Mouse (Mus musculus): Measurements from ENCODE around the gene Padi2. TPM values are rescaled to one million over a fixed set of nuclear protein-coding genes. Genes with fewer than 3 reads are reported as not detected.
A peak's percentile ranks its signal among the peaks of the same experiment; 100 is the strongest.

The Padi2 gene
- polyA plus RNA-seq, 1 experiment from 2014 or later, result 0.27 TPM

GRCm38 (mm10) chr4:140878655-140879054 is 27.5 kb upstream of the Padi2 start:
- Histone ChIP-seq H3K27ac (ENCODE audit: low read depth, low read length) (no peak overlapping the region), H3K27me3 (replicated peaks; ENCODE audit: control insufficient read depth, insufficient read depth, low read length) (no peaks in the 10 kb centered on the region), H3K9me3 (replicated peaks; ENCODE audit: control insufficient read depth, low read length) (no peaks in the 10 kb centered on the region; the same call in 1 of the 2 replicates), H3K36me3 (ENCODE audit: control insufficient read depth, insufficient read depth, low read length) (no peaks in the 10 kb centered on the region), H3K9ac (ENCODE audit: low read length) (no peak overlapping the region), H3K4me2 (ENCODE audit: low read length) (no peak overlapping the region), H3K4me3 (ENCODE audit: low read depth, low read length) (no peak overlapping the region), H3K4me1 (ENCODE audit: control insufficient read depth, insufficient read depth, low read length) (no peaks in the 10 kb centered on the region)
- WGBS, result 89% methylated on average over 9 of the region's 9 CpGs
- no peak for ATAC-seq
- DNase-seq (ENCODE audit: low spot score), result no peak

- H3K27me3 ChIP-seq (replicated peaks; ENCODE audit: control insufficient read depth, insufficient read depth, low read length), result no peaks in the 10 kb centered on the region
Measured at GRCm38 (mm10) chr4:140879116-140879515, 27.0 kb upstream of the Padi2 start.

GRCm38 (mm10) chr4:140879739-140880138 is 26.4 kb upstream of the Padi2 start:
- WGBS, result 35% methylated on average over 4 of the region's 4 CpGs

More at GRCm38 (mm10) chr4:140879116-140879515, 27.0 kb upstream of the Padi2 start:
- Histone ChIP-seq H3K4me3 (ENCODE audit: low read depth, low read length) (no peak overlapping the region), H3K27ac (ENCODE audit: low read depth, low read length) (no peak overlapping the region; the same call in 1 of the 2 replicates), H3K4me1 (ENCODE audit: control insufficient read depth, insufficient read depth, low read length) (no peaks in the 10 kb centered on the region), H3K4me2 (ENCODE audit: low read length) (no peak overlapping the region), H3K9me3 (replicated peaks; ENCODE audit: control insufficient read depth, low read length) (no peaks in the 10 kb centered on the region; the same call in 1 of the 2 replicates), H3K9ac (ENCODE audit: low read length) (no peak overlapping the region), H3K36me3 (ENCODE audit: control insufficient read depth, insufficient read depth, low read length) (no peaks in the 10 kb centered on the region)
- 90% methylated on average over 6 of the region's 6 CpGs for WGBS
- no peak for ATAC-seq
- no peak for DNase-seq (ENCODE audit: low spot score)

GRCm38 (mm10) chr4:140880207-140880606 is 25.9 kb upstream of the Padi2 start:
- no peak for DNase-seq (ENCODE audit: low spot score)
- Histone ChIP-seq H3K4me2 (ENCODE audit: low read length) (no peak overlapping the region), H3K4me3 (ENCODE audit: low read depth, low read length) (no peak overlapping the region), H3K9me3 (replicated peaks; ENCODE audit: control insufficient read depth, low read length) (no peaks in the 10 kb centered on the region), H3K27ac (ENCODE audit: low read depth, low read length) (no peak overlapping the region), H3K9ac (ENCODE audit: low read length) (no peak overlapping the region), H3K27me3 (replicated peaks; ENCODE audit: control insufficient read depth, insufficient read depth, low read length) (no peaks in the 10 kb centered on the region), H3K4me1 (ENCODE audit: control insufficient read depth, insufficient read depth, low read length) (no peaks in the 10 kb centered on the region), H3K36me3 (ENCODE audit: control insufficient read depth, insufficient read depth, low read length) (no peaks in the 10 kb centered on the region)
- ATAC-seq, result no peak
- 79% methylated on average over 3 of the region's 3 CpGs for WGBS

More at GRCm38 (mm10) chr4:140879739-140880138, 26.4 kb upstream of the Padi2 start:
- Histone ChIP-seq H3K27me3 (replicated peaks; ENCODE audit: control insufficient read depth, insufficient read depth, low read length) (no peaks in the 10 kb centered on the region), H3K4me2 (ENCODE audit: low read length) (no peak overlapping the region), H3K9ac (ENCODE audit: low read length) (no peak overlapping the region), H3K4me1 (ENCODE audit: control insufficient read depth, insufficient read depth, low read length) (no peaks in the 10 kb centered on the region), H3K9me3 (replicated peaks; ENCODE audit: control insufficient read depth, low read length) (no peaks in the 10 kb centered on the region), H3K36me3 (ENCODE audit: control insufficient read depth, insufficient read depth, low read length) (no peaks in the 10 kb centered on the region), H3K27ac (ENCODE audit: low read depth, low read length) (no peak overlapping the region), H3K4me3 (ENCODE audit: low read depth, low read length) (no peak overlapping the region)
- DNase-seq (ENCODE audit: low spot score) (peak; percentile 41), ATAC-seq (no peak)

GRCm38 (mm10) chr4:140881026-140881670 is 25.0 kb upstream of the Padi2 start:
- H3K9me3 ChIP-seq (replicated peaks; ENCODE audit: control insufficient read depth, low read length), result no peaks in the 10 kb centered on the region
- H3K27me3 ChIP-seq (replicated peaks; ENCODE audit: control insufficient read depth, insufficient read depth, low read length), result no peaks in the 10 kb centered on the region
- H3K4me1 ChIP-seq (ENCODE audit: control insufficient read depth, insufficient read depth, low read length), result no peaks in the 10 kb centered on the region
- H3K4me2 ChIP-seq (ENCODE audit: low read length), result no peak overlapping the region
- H3K27ac ChIP-seq (ENCODE audit: low read depth, low read length), result no peak overlapping the region
- no peaks in the 10 kb centered on the region for H3K36me3 ChIP-seq (ENCODE audit: control insufficient read depth, insufficient read depth, low read length)
- H3K4me3 ChIP-seq (ENCODE audit: low read depth, low read length), result no peak overlapping the region
- H3K9ac ChIP-seq (ENCODE audit: low read length), result no peak overlapping the region
- 88% methylated on average over 8 of the region's 8 CpGs for WGBS
- no peak for ATAC-seq
- DNase-seq (ENCODE audit: low spot score), result no peak

GRCm38 (mm10) chr4:140881771-140882170 is 24.4 kb upstream of the Padi2 start:
- DNase-seq (ENCODE audit: low spot score), result no peak
- no peaks in the 10 kb centered on the region for H3K36me3 ChIP-seq (ENCODE audit: control insufficient read depth, insufficient read depth, low read length)
- no peaks in the 10 kb centered on the region for H3K4me1 ChIP-seq (ENCODE audit: control insufficient read depth, insufficient read depth, low read length)
- no peaks in the 10 kb centered on the region for H3K9me3 ChIP-seq (replicated peaks; ENCODE audit: control insufficient read depth, low read length)
- H3K27ac ChIP-seq (ENCODE audit: low read depth, low read length), result no peak overlapping the region
- no peak overlapping the region for H3K4me2 ChIP-seq (ENCODE audit: low read length)
- 90% methylated on average over 13 of the region's 13 CpGs for WGBS
- no peaks in the 10 kb centered on the region for H3K27me3 ChIP-seq (replicated peaks; ENCODE audit: control insufficient read depth, insufficient read depth, low read length)
- no peak for ATAC-seq
- no peak overlapping the region for H3K4me3 ChIP-seq (ENCODE audit: low read depth, low read length)
- no peak overlapping the region for H3K9ac ChIP-seq (ENCODE audit: low read length)

- Histone ChIP-seq H3K4me3 (ENCODE audit: low read depth, low read length) (no peak overlapping the region), H3K4me1 (ENCODE audit: control insufficient read depth, insufficient read depth, low read length) (no peaks in the 10 kb centered on the region), H3K4me2 (ENCODE audit: low read length) (no peak overlapping the region), H3K9ac (ENCODE audit: low read length) (no peak overlapping the region), H3K27me3 (replicated peaks; ENCODE audit: control insufficient read depth, insufficient read depth, low read length) (no peaks in the 10 kb centered on the region), H3K36me3 (ENCODE audit: control insufficient read depth, insufficient read depth, low read length) (no peaks in the 10 kb centered on the region), H3K27ac (ENCODE audit: low read depth, low read length) (no peak overlapping the region), H3K9me3 (replicated peaks; ENCODE audit: control insufficient read depth, low read length) (no peaks in the 10 kb centered on the region)
- ATAC-seq (no peak), DNase-seq (ENCODE audit: low spot score) (no peak)
- WGBS, result 58% methylated on average over 4 of the region's 4 CpGs
Measured at GRCm38 (mm10) chr4:140882365-140882764, 23.8 kb upstream of the Padi2 start.

GRCm38 (mm10) chr4:140882981-140883380 is 23.2 kb upstream of the Padi2 start:
- Histone ChIP-seq H3K4me3 (ENCODE audit: low read depth, low read length) (no peak overlapping the region), H3K27me3 (replicated peaks; ENCODE audit: control insufficient read depth, insufficient read depth, low read length) (no peaks in the 10 kb centered on the region), H3K36me3 (ENCODE audit: control insufficient read depth, insufficient read depth, low read length) (no peaks in the 10 kb centered on the region), H3K27ac (ENCODE audit: low read depth, low read length) (no peak overlapping the region), H3K4me1 (ENCODE audit: control insufficient read depth, insufficient read depth, low read length) (no peaks in the 10 kb centered on the region), H3K9ac (ENCODE audit: low read length) (no peak overlapping the region), H3K9me3 (replicated peaks; ENCODE audit: control insufficient read depth, low read length) (no peaks in the 10 kb centered on the region), H3K4me2 (ENCODE audit: low read length) (no peak overlapping the region)
- WGBS, result over 99% methylated on average over 3 of the region's 3 CpGs
- ATAC-seq (no peak), DNase-seq (ENCODE audit: low spot score) (no peak)

GRCm38 (mm10) chr4:140883852-140884251 is 22.3 kb upstream of the Padi2 start:
- H3K9me3 ChIP-seq (replicated peaks; ENCODE audit: control insufficient read depth, low read length), result no peaks in the 10 kb centered on the region
- ATAC-seq, result no peak
- no peaks in the 10 kb centered on the region for H3K27me3 ChIP-seq (replicated peaks; ENCODE audit: control insufficient read depth, insufficient read depth, low read length)
- H3K36me3 ChIP-seq (ENCODE audit: control insufficient read depth, insufficient read depth, low read length), result no peaks in the 10 kb centered on the region
- H3K27ac ChIP-seq (ENCODE audit: low read depth, low read length), result no peak overlapping the region
- WGBS, result 46% methylated on average over 4 of the region's 4 CpGs
- no peaks in the 10 kb centered on the region for H3K4me1 ChIP-seq (ENCODE audit: control insufficient read depth, insufficient read depth, low read length)
- H3K4me2 ChIP-seq (ENCODE audit: low read length), result no peak overlapping the region
- no peak overlapping the region for H3K4me3 ChIP-seq (ENCODE audit: low read depth, low read length)
- DNase-seq (ENCODE audit: low spot score), result no peak
- no peak overlapping the region for H3K9ac ChIP-seq (ENCODE audit: low read length)
